Mouse (Mus musculus) embryonic fibroblast, embryonic 13.5 days (primary cell): ENCODE measurements around the gene Smpdl3b.

ENCODE experiments used
- CTCF ChIP-seq: IDR thresholded peaks from 2 replicates; pipeline ENCODE4 v1.5.1; 2011; ENCODE audit warnings: mild to moderate bottlenecking, control low read depth, low read length, moderate library complexity, borderline replicate concordance; ENCODE audit not compliant: insufficient read depth
- POLR2A ChIP-seq: IDR thresholded peaks from 2 replicates; pipeline ENCODE4 v1.6.1; 2011; ENCODE audit warnings: low read depth, mild to moderate bottlenecking, control low read depth, low read length, moderate library complexity

GRCm38 (mm10) chr4:132783732-132784131 lies 26.7 kb upstream of the Smpdl3b start:
- TF ChIP-seq POLR2A (no peak), CTCF (no peak)
